Mouse (Mus musculus): ENCODE data around the gene Agbl2. TPM values are rescaled to one million over a fixed set of nuclear protein-coding genes. Genes with fewer than 3 reads are reported as not detected.

Gene Agbl2
- total and polyA plus RNA-seq, 2 experiments from 2014 or later: 0.98 to 1.4 TPM

DNA sequence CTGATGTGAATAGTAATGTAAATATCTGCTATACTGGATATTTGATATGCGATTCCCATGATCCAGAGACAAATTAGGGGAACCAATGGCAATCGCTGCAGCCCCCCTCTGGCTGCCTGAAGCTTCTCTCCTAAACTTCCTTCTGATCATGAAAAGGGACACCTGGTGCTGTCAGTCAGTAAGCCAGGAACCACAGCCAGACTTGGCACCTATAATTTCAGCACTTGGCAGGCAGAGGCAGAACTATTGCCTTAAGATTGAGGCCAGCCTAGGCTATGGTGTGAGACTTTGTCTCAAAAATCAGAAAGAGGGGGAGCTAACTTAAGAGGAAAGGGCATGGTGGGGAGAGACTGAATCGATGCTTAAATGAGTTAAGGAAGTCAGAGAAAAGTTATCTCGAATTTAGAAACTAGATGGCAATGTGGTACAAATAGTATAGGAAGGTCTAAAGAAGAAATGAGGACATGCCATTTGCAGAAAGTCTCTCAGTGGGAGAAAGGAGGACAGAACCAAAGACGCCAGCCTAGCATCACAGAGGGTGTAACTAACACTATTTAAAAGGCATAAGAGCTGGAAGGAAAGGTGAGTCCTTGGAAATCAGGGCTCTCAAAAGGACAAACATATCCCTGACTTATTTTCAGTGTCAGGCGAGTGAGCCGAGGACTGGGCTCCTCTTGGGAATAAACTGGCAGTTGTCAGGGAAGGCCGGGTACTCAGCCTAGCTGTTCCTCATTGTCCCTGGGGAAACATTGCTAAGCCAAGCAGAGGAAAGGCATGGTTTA lies 88.8 kb downstream of the Agbl2 start:
- DNase-seq (ENCODE audit: low spot score): no peak
- WGBS: 43% methylated on average over 8 of the region's 8 CpGs
- Histone ChIP-seq H3K36me3 (replicated peaks; ENCODE audit: control insufficient read depth, insufficient read depth, low read length) (peaks cover 18% of the 10 kb centered on the region), H3K9me3 (replicated peaks; ENCODE audit: control insufficient read depth, low read length) (no peaks in the 10 kb centered on the region), H3K27ac (ENCODE audit: low read depth) (peak overlapping the region; percentile 82), H3K9ac (replicated peaks; ENCODE audit: low read depth, low read length) (no peak overlapping the region), H3K4me1 (ENCODE audit: control insufficient read depth, insufficient read depth) (peaks cover 24% of the 10 kb centered on the region), H3K4me2 (ENCODE audit: low read depth, low read length) (no peak overlapping the region), H3K4me3 (ENCODE audit: low read depth, low read length) (no peak overlapping the region), H3K27me3 (ENCODE audit: control insufficient read depth, insufficient read depth, low read length) (no peaks in the 10 kb centered on the region)
- TF ChIP-seq CTCF (IDR thresholded peaks at IDR 0.05; ENCODE audit: low read depth) (no peak), EP300 (IDR thresholded peaks at IDR 0.05; ENCODE audit: low read depth) (no peak)
- no peak for ATAC-seq (ENCODE audit: insufficient read depth, low read depth)

GRCm38 (mm10) chr2:90874025-90874424 lies 91.5 kb downstream of the Agbl2 start:
- no peaks in the 10 kb centered on the region for H3K36me3 ChIP-seq (replicated peaks; ENCODE audit: control insufficient read depth, insufficient read depth, low read length)
- no peak overlapping the region for H3K9ac ChIP-seq (replicated peaks; ENCODE audit: low read depth, low read length)
- peaks cover 24% of the 10 kb centered on the region for H3K4me1 ChIP-seq (ENCODE audit: control insufficient read depth, insufficient read depth)
- 82% methylated on average over 1 of the region's 1 CpGs for WGBS
- no peaks in the 10 kb centered on the region for H3K9me3 ChIP-seq (replicated peaks; ENCODE audit: control insufficient read depth, low read length)
- no peak for TF ChIP-seq EP300 (IDR thresholded peaks at IDR 0.05; ENCODE audit: low read depth)
- TF ChIP-seq CTCF (IDR thresholded peaks at IDR 0.05; ENCODE audit: low read depth): no peak
- H3K27ac ChIP-seq (ENCODE audit: low read depth): no peak overlapping the region
- no peak overlapping the region for H3K4me2 ChIP-seq (ENCODE audit: low read depth, low read length)
- H3K4me3 ChIP-seq (ENCODE audit: low read depth, low read length): no peak overlapping the region
- DNase-seq (ENCODE audit: low spot score): no peak
- ATAC-seq (ENCODE audit: insufficient read depth, low read depth): no peak
- H3K27me3 ChIP-seq (ENCODE audit: control insufficient read depth, insufficient read depth, low read length): no peaks in the 10 kb centered on the region

GRCm38 (mm10) chr2:90875239-90875638 lies 92.7 kb downstream of the Agbl2 start:
- Histone ChIP-seq H3K27ac (ENCODE audit: low read depth) (no peak overlapping the region), H3K27me3 (ENCODE audit: control insufficient read depth, insufficient read depth, low read length) (no peaks in the 10 kb centered on the region), H3K9ac (replicated peaks; ENCODE audit: low read depth, low read length) (no peak overlapping the region), H3K36me3 (replicated peaks; ENCODE audit: control insufficient read depth, insufficient read depth, low read length) (no peaks in the 10 kb centered on the region), H3K9me3 (replicated peaks; ENCODE audit: control insufficient read depth, low read length) (no peaks in the 10 kb centered on the region), H3K4me3 (ENCODE audit: low read depth, low read length) (no peak overlapping the region), H3K4me1 (ENCODE audit: control insufficient read depth, insufficient read depth) (peaks cover 29% of the 10 kb centered on the region), H3K4me2 (ENCODE audit: low read depth, low read length) (no peak overlapping the region)
- DNase-seq (ENCODE audit: low spot score): no peak
- TF ChIP-seq EP300 (IDR thresholded peaks at IDR 0.05; ENCODE audit: low read depth): no peak
- no peak for TF ChIP-seq CTCF (IDR thresholded peaks at IDR 0.05; ENCODE audit: low read depth)
- ATAC-seq (ENCODE audit: insufficient read depth, low read depth): no peak
- WGBS: 34% methylated on average over 2 of the region's 2 CpGs

- peaks cover 10% of the 10 kb centered on the region for H3K4me1 ChIP-seq (ENCODE audit: control insufficient read depth, insufficient read depth)
- 45% methylated on average over 5 of the region's 5 CpGs for WGBS
- DNase-seq (ENCODE audit: low spot score): no peak
Measured at GRCm38 (mm10) chr2:90877584-90878259, 95.2 kb downstream of the Agbl2 start.

DNA sequence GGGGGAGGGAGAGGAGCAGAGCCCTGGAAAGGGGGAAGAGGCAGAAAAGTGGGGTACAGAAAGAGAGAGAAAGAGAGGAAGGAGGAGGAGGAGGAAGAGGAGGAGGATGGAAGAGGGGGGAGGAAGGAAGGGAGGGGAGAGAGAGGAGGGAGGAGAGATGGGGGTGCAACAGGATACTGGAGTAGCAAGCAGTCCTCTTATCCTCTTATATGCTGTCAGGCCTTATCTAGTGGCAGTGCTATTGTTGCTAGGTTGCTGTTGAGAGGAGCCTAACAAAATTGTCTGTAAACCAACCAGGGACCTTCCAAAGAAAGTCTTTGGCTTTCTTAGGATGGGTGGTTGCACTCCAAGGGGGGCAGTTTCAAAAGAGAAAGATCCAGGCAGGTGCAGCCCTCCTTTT lies 96.9 kb downstream of the Agbl2 start:
- Histone ChIP-seq H3K9me3 (replicated peaks; ENCODE audit: control insufficient read depth, low read length) (no peaks in the 10 kb centered on the region), H3K4me3 (ENCODE audit: low read depth, low read length) (no peak overlapping the region), H3K4me2 (ENCODE audit: low read depth, low read length) (no peak overlapping the region), H3K4me1 (ENCODE audit: control insufficient read depth, insufficient read depth) (peaks cover 10% of the 10 kb centered on the region), H3K36me3 (replicated peaks; ENCODE audit: control insufficient read depth, insufficient read depth, low read length) (no peaks in the 10 kb centered on the region), H3K27me3 (ENCODE audit: control insufficient read depth, insufficient read depth, low read length) (no peaks in the 10 kb centered on the region), H3K27ac (ENCODE audit: low read depth) (no peak overlapping the region), H3K9ac (replicated peaks; ENCODE audit: low read depth, low read length) (no peak overlapping the region)
- TF ChIP-seq EP300 (IDR thresholded peaks at IDR 0.05; ENCODE audit: low read depth) (no peak), CTCF (IDR thresholded peaks at IDR 0.05; ENCODE audit: low read depth) (no peak)
- DNase-seq (ENCODE audit: low spot score): no peak
- no peak for ATAC-seq (ENCODE audit: insufficient read depth, low read depth)

More at GRCm38 (mm10) chr2:90877584-90878259, 95.2 kb downstream of the Agbl2 start:
- Histone ChIP-seq H3K4me2 (ENCODE audit: low read depth, low read length) (no peak overlapping the region), H3K4me3 (ENCODE audit: low read depth, low read length) (no peak overlapping the region), H3K36me3 (replicated peaks; ENCODE audit: control insufficient read depth, insufficient read depth, low read length) (no peaks in the 10 kb centered on the region), H3K27me3 (ENCODE audit: control insufficient read depth, insufficient read depth, low read length) (no peaks in the 10 kb centered on the region), H3K27ac (ENCODE audit: low read depth) (no peak overlapping the region), H3K9me3 (replicated peaks; ENCODE audit: control insufficient read depth, low read length) (no peaks in the 10 kb centered on the region), H3K9ac (replicated peaks; ENCODE audit: low read depth, low read length) (no peak overlapping the region)
- no peak for TF ChIP-seq EP300 (IDR thresholded peaks at IDR 0.05; ENCODE audit: low read depth)
- no peak for TF ChIP-seq CTCF (IDR thresholded peaks at IDR 0.05; ENCODE audit: low read depth)
- ATAC-seq (ENCODE audit: insufficient read depth, low read depth): no peak
